Mouse (Mus musculus): ENCODE measurements around the gene Prl2c3. TPM values are rescaled to one million over a fixed set of nuclear protein-coding genes. Genes with fewer than 3 reads are reported as not detected.

The Prl2c3 gene
- polyA plus RNA-seq, 1 experiment from 2014 or later = not detected

Other genes with a start within 250 kb of the Prl2c3 start
- 14.0 TPM in 2 replicates for gene Ero1lb, start 234.2 kb downstream of the Prl2c3 start, polyA plus RNA-seq (2015; fragmentation: Nextera tagmentation; extraction: Ambion mirVana)
- gene Prl2c2, start 205.3 kb upstream of the Prl2c3 start, polyA plus RNA-seq (2015; fragmentation: Nextera tagmentation; extraction: Ambion mirVana) = not detected in 2 replicates